Mouse (Mus musculus) heart, embryonic 14.5 days (tissue): ENCODE results near the gene Tgfbr3. TPM values are rescaled to one million over a fixed set of nuclear protein-coding genes. Genes with fewer than 3 reads are reported as not detected.

Source experiments
- ATAC-seq: fragments of 200-750 bp; cut with Nextera tagmentation; 2 replicates; pipeline ENCODE4 v1.8.0; 2017; ENCODE audit warnings: low read depth, moderate TSS enrichment; ENCODE audit not compliant: insufficient number of reproducible peaks, insufficient read depth, low FRiP score
- H3K27ac ChIP-seq, 2 experiments: fragments of 200-500 bp in 1 of 2; fragments of 300-500 bp in 1 of 2; sonication (generic) in 1 of 2; replicated peaks in 1 of 2; 2 replicates each; pipeline ENCODE4 v1.5.1; 2012 to 2014; ENCODE audit warnings: low read depth in 2 of 2, low read length in 2 of 2, control low read depth in 1 of 2, mild to moderate bottlenecking in 1 of 2, mixed read lengths in 1 of 2; ENCODE audit not compliant: control insufficient read depth in 1 of 2, insufficient read depth in 1 of 2
- H3K27me3 ChIP-seq: fragments of 300-500 bp; sonication (generic); 2 replicates; pipeline ENCODE4 v1.6.1; 2014; ENCODE audit warnings: mild to moderate bottlenecking, low read length, control low read depth; ENCODE audit not compliant: control insufficient read depth, insufficient read depth
- H3K36me3 ChIP-seq: fragments of 300-500 bp; sonication (generic); 2 replicates; pipeline ENCODE4 v1.6.1; 2014; ENCODE audit warnings: mild to moderate bottlenecking, control low read depth, low read length, mixed read lengths; ENCODE audit not compliant: control insufficient read depth, insufficient read depth
- H3K4me1 ChIP-seq, 2 experiments: fragments of 200-500 bp in 1 of 2; fragments of 300-500 bp in 1 of 2; sonication (generic) in 1 of 2; 2 replicates each; pipeline ENCODE4 v1.6.1; 2012 to 2014; ENCODE audit warnings: low read length in 2 of 2, control low read depth in 1 of 2, mixed read lengths in 1 of 2; ENCODE audit not compliant: control insufficient read depth in 2 of 2, insufficient read depth in 2 of 2
- H3K4me2 ChIP-seq: fragments of 300-500 bp; sonication (generic); 2 replicates; pipeline ENCODE4 v1.6.1; 2014; ENCODE audit warnings: mild to moderate bottlenecking, low read length
- H3K4me3 ChIP-seq, 2 experiments: fragments of 200-500 bp in 1 of 2; fragments of 300-500 bp in 1 of 2; sonication (generic) in 1 of 2; 2 replicates each; pipeline ENCODE4 v1.5.1; 2012 to 2014; ENCODE audit warnings: low read length in 2 of 2, mild to moderate bottlenecking in 2 of 2, control low read depth in 1 of 2, low read depth in 1 of 2, moderate library complexity in 1 of 2; ENCODE audit not compliant: control insufficient read depth in 1 of 2, insufficient read depth in 1 of 2
- H3K9ac ChIP-seq: fragments of 300-500 bp; sonication (generic); 2 replicates; pipeline ENCODE4 v1.6.1; 2014; ENCODE audit warnings: mild to moderate bottlenecking, low read length
- H3K9me3 ChIP-seq: fragments of 300-500 bp; sonication (generic); 2 replicates; pipeline ENCODE4 v1.6.1; 2016; ENCODE audit warnings: low read length, control low read depth; ENCODE audit not compliant: control insufficient read depth
- WGBS: fragments of 180-500 bp; shearing (Covaris S2); extraction: QIAGEN DNeasy Blood & Tissue Kit; methylation state at CpG from one replicate; pipeline ENCODE4 v1.1.7; 2014; 5-methylcytosine and 5-hydroxymethylcytosine counted together
- polyA plus RNA-seq: library from polyadenylated mRNA; unstranded; fragments of >200 nt; fragmentation: Nextera tagmentation; extraction: Ambion mirVana; gene quantifications from 2 replicates; pipeline ENCODE4 v1.2.1, GENCODE M21; 2014

Gene Tgfbr3
- polyA plus RNA-seq, 1 experiment from 2014 or later = 24.1 TPM

DNA sequence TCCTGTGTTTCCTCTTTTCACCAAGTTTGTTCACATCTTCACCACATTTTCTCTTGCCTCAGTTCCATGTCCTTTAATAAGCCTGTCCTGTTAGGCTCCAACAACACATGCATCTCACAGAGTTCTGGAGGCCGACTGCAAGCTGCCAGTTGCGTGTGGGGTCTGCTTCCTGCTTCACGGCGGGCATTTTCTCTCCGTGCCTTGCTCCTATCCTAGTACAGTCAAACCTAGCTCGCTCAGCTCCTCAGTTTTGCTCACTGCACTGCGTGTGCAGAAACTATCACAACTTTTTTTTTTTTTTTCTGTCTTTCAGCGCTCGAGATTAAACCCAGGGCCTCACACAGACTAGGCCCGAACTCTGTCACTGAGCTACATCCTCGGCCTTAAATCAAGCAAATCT lies 9.4 kb upstream of the Tgfbr3 start:
- 68% methylated on average over 11 of the region's 11 CpGs for WGBS
- no peak overlapping the region for H3K4me2 ChIP-seq
- H3K9me3 ChIP-seq = no peaks in the 10 kb centered on the region
- H3K36me3 ChIP-seq = no peaks in the 10 kb centered on the region
- H3K4me1 ChIP-seq = peaks cover 8 to 11% of the 10 kb centered on the region in 2 experiments; a peak in 3 of 4 replicates
- no peak for ATAC-seq
- no peaks in the 10 kb centered on the region for H3K27me3 ChIP-seq
- no peak overlapping the region for H3K4me3 ChIP-seq
- H3K27ac ChIP-seq = no peak overlapping the region
- H3K9ac ChIP-seq = no peak overlapping the region

DNA sequence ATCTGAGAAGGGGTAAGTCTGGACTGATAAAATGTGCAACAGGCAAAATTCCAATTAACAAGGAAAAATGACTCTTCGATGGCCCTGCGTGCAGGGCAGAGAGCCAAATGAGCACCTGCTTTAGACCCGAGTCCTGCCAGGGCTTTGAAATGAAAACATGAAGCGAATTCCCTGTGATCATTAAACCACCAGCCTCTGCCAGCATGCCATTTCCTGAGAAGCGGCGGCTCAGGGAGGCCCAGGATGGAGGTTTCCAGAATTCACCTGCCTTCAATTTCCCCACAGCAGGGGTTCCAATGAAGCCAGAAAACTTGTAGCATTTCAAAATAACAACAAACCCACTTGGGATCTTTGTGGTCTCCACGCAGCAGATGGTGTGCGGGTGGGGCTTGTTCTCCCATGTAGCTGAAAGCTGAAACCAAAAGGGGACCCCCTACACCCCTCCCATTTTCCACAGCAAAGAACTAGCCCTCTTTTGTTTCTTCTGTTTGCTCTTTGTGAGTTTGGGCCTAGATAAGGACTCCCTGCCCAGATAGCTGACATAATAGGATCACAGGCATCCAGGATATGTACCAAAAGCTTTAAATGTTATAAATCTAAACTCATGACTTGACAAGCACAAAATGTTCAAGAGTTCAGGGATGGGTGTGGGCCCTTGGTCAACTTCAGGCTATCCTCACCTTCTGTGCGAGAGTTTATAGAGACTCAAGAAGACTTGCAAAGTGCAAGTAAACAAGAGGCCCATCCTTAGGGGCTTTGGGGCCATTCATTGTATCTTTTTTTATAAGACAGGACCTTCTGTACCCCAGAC lies 7.3 kb upstream of the Tgfbr3 start:
- H3K27ac ChIP-seq = no peak overlapping the region

DNA sequence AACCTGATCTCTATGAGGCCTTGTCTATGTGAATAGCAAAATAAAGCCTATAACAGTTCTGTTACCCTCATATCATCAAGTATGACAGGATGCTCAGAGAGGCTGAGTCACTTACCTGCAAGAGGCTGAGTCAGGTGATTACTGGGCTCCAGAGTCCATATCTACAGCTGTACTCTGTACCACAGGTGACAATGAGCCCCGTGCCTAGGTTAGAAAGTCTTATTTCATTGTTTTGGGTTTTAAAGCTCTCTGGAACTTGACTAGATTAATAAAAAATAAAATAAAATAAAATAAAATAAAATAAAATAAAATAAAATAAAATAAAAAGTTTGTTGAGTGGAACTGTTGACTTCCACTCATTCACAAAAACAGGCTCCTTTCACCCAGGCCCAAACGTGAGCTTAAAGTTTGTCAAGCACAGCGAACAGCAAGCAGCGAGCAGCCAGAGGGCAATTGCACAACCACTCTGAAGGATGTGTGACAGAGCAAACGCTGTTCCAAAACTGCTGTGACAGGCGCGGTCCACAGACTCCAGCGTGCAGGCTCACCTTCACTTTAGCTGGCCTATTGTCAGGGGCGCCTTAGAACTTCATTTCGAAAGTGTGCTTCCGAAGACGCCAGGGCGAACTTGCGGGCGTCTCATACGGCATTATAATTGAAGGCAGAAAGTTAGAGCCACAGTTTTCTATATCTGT lies 6.5 kb upstream of the Tgfbr3 start:
- no peak overlapping the region for H3K4me3 ChIP-seq
- 80% methylated on average over 16 of the region's 16 CpGs for WGBS
- H3K36me3 ChIP-seq = no peaks in the 10 kb centered on the region
- no peak for ATAC-seq
- H3K9ac ChIP-seq = no peak overlapping the region
- H3K9me3 ChIP-seq = no peaks in the 10 kb centered on the region
- peaks cover 0 to 4% of the 10 kb centered on the region in 2 experiments; a peak in 1 of 4 replicates for H3K4me1 ChIP-seq
- no peaks in the 10 kb centered on the region; the same call in 1 of the 2 replicates for H3K27me3 ChIP-seq
- H3K4me2 ChIP-seq = no peak overlapping the region
- H3K27ac ChIP-seq = no peak overlapping the region

More for the DNA sequence above, 7.3 kb upstream of the Tgfbr3 start:
- Histone ChIP-seq H3K4me1 (peaks cover 0 to 4% of the 10 kb centered on the region in 2 experiments; a peak in 1 of 4 replicates), H3K4me3 (no peak overlapping the region), H3K4me2 (no peak overlapping the region), H3K9ac (no peak overlapping the region), H3K36me3 (no peaks in the 10 kb centered on the region), H3K27me3 (no peaks in the 10 kb centered on the region; the same call in 1 of the 2 replicates), H3K9me3 (no peaks in the 10 kb centered on the region)
- WGBS = 58% methylated on average over 9 of the region's 9 CpGs
- ATAC-seq = no peak

DNA sequence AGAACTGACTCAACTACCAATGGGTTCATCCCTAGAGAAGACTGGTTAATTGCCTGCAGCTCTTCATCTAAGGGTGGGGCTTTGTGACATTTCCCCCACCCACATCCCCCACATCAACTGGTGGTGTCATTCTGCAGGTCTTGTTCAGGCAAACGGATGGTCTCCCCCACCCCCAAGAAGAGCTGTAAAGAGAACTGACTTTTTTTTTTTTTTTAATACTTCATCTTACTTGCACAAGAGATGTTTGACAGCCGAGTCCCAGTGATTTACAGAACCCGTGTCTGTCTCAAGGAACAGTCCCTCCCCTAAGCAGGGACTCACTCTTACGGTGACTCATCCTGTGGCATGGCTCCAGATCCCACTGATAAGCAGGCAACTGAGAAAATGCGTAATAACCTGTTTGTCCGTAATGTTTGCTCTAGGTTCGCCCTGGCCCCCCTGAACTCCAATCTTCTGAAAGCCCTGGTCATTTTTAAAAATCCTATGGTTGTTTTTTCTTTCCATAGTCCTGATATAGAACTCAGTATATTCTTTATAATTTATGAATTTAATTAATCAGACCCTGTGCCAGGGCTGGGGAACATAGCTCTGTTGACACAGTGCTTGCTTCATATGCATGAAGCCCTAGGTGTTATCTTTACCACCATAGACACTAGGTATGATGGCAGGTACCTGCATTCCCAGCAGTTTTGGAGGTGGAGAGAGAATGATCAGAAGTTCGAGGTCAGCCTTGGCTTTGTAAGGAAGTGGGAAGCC lies 5.8 kb upstream of the Tgfbr3 start:
- Histone ChIP-seq H3K4me2 (no peak overlapping the region), H3K36me3 (no peaks in the 10 kb centered on the region), H3K4me1 (peaks cover 0 to 4% of the 10 kb centered on the region in 2 experiments; a peak in 1 of 4 replicates), H3K9me3 (no peaks in the 10 kb centered on the region), H3K27me3 (no peaks in the 10 kb centered on the region; the same call in 1 of the 2 replicates), H3K27ac (no peak overlapping the region), H3K9ac (no peak overlapping the region), H3K4me3 (no peak overlapping the region)
- no peak for ATAC-seq
- 54% methylated on average over 8 of the region's 8 CpGs for WGBS

DNA sequence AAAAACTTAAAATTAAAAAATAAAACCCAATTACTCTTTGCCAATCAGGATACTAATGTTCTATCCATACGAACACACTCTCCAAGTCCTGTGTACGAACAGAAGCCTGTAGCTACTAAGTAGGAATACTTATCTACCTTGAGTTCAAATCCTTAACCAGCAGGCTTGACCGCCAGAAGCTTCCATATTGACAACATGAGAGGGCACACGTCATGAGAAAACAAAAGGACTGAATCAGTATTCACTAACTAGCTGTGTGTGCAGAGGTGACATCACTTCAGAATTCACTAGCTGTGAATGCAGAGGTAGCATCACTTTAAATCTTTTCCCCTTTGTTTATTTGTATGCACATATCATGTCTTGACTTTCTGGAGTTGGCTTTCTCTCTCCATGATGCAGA lies 4.6 kb upstream of the Tgfbr3 start:
- 85% methylated on average over 4 of the region's 4 CpGs for WGBS
- no peaks in the 10 kb centered on the region for H3K9me3 ChIP-seq
- no peak overlapping the region for H3K4me2 ChIP-seq
- no peaks in the 10 kb centered on the region; the same call in 1 of the 2 replicates for H3K27me3 ChIP-seq
- ATAC-seq = no peak
- peaks cover 0 to 8% of the 10 kb centered on the region in 2 experiments; a peak in 1 of 4 replicates for H3K4me1 ChIP-seq
- H3K36me3 ChIP-seq = no peaks in the 10 kb centered on the region
- H3K9ac ChIP-seq = no peak overlapping the region
- H3K27ac ChIP-seq = no peak overlapping the region
- H3K4me3 ChIP-seq = no peak overlapping the region

DNA sequence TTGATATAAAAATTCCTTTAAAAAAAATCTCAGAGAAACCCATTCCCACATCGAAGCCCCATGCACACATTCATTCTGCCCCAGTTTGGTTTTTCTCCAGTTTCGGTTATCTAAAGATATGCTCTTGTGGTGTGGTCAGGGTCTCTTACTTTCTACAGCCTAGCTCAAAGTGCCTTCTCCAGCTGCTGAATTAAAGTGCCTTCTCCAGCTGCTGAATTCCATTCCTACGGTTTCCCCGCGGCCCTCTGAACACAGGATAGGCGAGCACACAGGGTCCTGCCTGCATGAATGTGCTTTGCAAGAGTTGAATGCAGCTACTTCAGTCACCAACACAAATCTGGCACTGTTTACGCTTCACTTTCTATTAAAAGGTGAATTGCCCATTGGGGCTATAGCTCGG lies 557 bp upstream of the Tgfbr3 start:
- no peak overlapping the region for H3K27ac ChIP-seq
- peak overlapping the region; percentile 67 to 70 for H3K4me3 ChIP-seq
- no peaks in the 10 kb centered on the region for H3K9me3 ChIP-seq
- WGBS = 36% methylated on average over 8 of the region's 8 CpGs
- no peak for ATAC-seq
- peaks cover 0 to 15% of the 10 kb centered on the region in 2 experiments; a peak in 2 of 4 replicates for H3K4me1 ChIP-seq
- H3K36me3 ChIP-seq = no peaks in the 10 kb centered on the region
- no peak overlapping the region for H3K9ac ChIP-seq
- peak overlapping the region; percentile 74 for H3K4me2 ChIP-seq
- H3K27me3 ChIP-seq = no peaks in the 10 kb centered on the region; the same call in 1 of the 2 replicates
